Mouse (Mus musculus): ENCODE results near the gene Sigirr.

DNA sequence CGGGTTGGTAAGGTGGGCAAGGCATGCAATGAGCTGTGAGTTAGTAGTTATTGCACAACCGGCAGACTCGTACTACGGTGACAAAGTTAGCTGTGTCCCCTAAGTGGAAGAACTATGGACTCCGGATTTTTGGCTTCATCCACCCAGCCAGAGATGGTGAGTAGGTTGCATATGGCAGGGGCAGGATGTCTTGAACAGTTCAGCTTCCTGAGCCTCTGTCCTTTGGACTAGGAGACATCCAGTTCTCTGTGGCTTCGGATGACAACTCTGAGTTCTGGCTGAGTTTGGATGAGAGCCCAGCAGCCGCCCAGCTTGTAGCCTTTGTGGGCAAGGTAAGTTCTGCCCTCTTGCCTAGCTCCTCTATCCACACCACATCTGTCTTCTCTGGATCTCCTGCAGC, 35.8 kb downstream of the Sigirr start:
- TF ChIP-seq POLR2A (IDR thresholded peaks at IDR 0.05; ENCODE audit: borderline replicate concordance, control insufficient read depth, low read depth, low read length) (no peak), CTCF (IDR thresholded peaks at IDR 0.05; ENCODE audit: control insufficient read depth, insufficient read depth, low read length) (no peak)
